ENCODE assay signal across 8 mouse cellular contexts in genomic region chr12:69204052-69204833, GRCm38 (mm10). TPM values are rescaled to one million over a fixed set of nuclear protein-coding genes. Genes with fewer than 3 reads are reported as not detected.
A peak's percentile ranks its signal among the peaks of the same experiment; 100 is the strongest.
DNase-seq lines count a peak whose midpoint lies in the region; ATAC-seq lines count a peak whose summit lies in the region.
"Had no signal": no experiment of that assay in that cellular context is flagged by ENCODE, and none has a peak within 500 bp of the region (broad histone marks: within the 10 kb centered on the region; RNA-seq: fewer than 3 reads in every experiment).

Gene Gm49384 (minus strand): TSS chr12:69204267.

- no peak within 1 kb of the TSS for H3K4me2 ChIP-seq in forebrain, embryonic 11.5 days (ENCODE audit: low read depth, low read length, severe bottlenecking)
- H3K4me2 ChIP-seq in liver, embryonic 16.5 days (ENCODE audit: low read depth, low read length) = no peak within 1 kb of the TSS

- intact Hi-C loops in left cerebral cortex, postnatal 10 days (cut with DNase I) = no loop called here

- H3K36me3 ChIP-seq in forebrain, embryonic 11.5 days (ENCODE audit: control insufficient read depth, insufficient read depth, low read length) = peaks cover 11% of the 10 kb centered on the region
- H3K36me3 ChIP-seq in liver, embryonic 16.5 days (ENCODE audit: control insufficient read depth, insufficient read depth) = peaks cover 30% of the 10 kb centered on the region

- ATAC-seq in CD4-positive, CD25-positive, alpha-beta regulatory T cell, adult 4 months = peak; percentile 32
- ATAC-seq in forebrain, embryonic 11.5 days (replicated peaks; ENCODE audit: low FRiP score) = no peak; the same call in 1 of the 2 replicates
- no peak for ATAC-seq in liver, embryonic 16.5 days (ENCODE audit: low read depth)

- H3K27me3 ChIP-seq in forebrain, embryonic 11.5 days (ENCODE audit: control insufficient read depth, insufficient read depth, low read length) = no peaks in the 10 kb centered on the region
- H3K27me3 ChIP-seq in liver, embryonic 16.5 days (ENCODE audit: control insufficient read depth, insufficient read depth, low read depth, low read length) = no peaks in the 10 kb centered on the region

- DNase-seq in CD4-positive helper T cell, adult 2 months (ENCODE audit: low read depth, low spot score) = peak; percentile 43
- DNase-seq in forebrain, embryonic 11.5 days (ENCODE audit: low spot score) = peak; percentile 43
- DNase-seq in cerebellum, postnatal 36 days = no peak
- DNase-seq in layer of hippocampus, postnatal 25 days (ENCODE audit: extremely low spot score in 1 of 2, low spot score in 1 of 2) = no peak
- no peak for DNase-seq in left cerebral cortex, postnatal 10 days (ENCODE audit: extremely low spot score in 1 of 2, low spot score in 2 of 2)
- DNase-seq: lung, postnatal 14 days had no signal

- H3K4me1 ChIP-seq in forebrain, embryonic 11.5 days (replicated peaks; ENCODE audit: control insufficient read depth, insufficient read depth, low read length) = no peaks in the 10 kb centered on the region
- peaks cover under 1% of the 10 kb centered on the region for H3K4me1 ChIP-seq in liver, embryonic 16.5 days (ENCODE audit: control insufficient read depth, low read depth, low read length)

- no peak within 1 kb of the TSS for H3K4me3 ChIP-seq in forebrain, embryonic 11.5 days (ENCODE audit: low read depth, low read length)
- no peak within 1 kb of the TSS for H3K4me3 ChIP-seq in liver, embryonic 16.5 days (ENCODE audit: low read depth, low read length)

- no peak within 1 kb of the TSS for H3K27ac ChIP-seq in forebrain, embryonic 11.5 days (ENCODE audit: low read depth, low read length)
- no peak within 1 kb of the TSS for H3K27ac ChIP-seq in liver, embryonic 16.5 days (ENCODE audit: low read length)

- H3K9me3 ChIP-seq in forebrain, embryonic 11.5 days (ENCODE audit: control insufficient read depth, low read length) = no peaks in the 10 kb centered on the region
- no peaks in the 10 kb centered on the region for H3K9me3 ChIP-seq in liver, embryonic 16.5 days (replicated peaks; ENCODE audit: control insufficient read depth, low read length)

- no peak within 1 kb of the TSS for H3K9ac ChIP-seq in forebrain, embryonic 11.5 days (ENCODE audit: low read length)
- no peak within 1 kb of the TSS for H3K9ac ChIP-seq in liver, embryonic 16.5 days (ENCODE audit: low read depth, low read length)

- WGBS in forebrain, embryonic 11.5 days = 90% methylated on average over 16 of the region's 16 CpGs
- 83% methylated on average over 16 of the region's 16 CpGs for WGBS in liver, embryonic 16.5 days (ENCODE audit: insufficient replicate concordance)

RNA-seq across cellular contexts. Expression of gene Gm49384, which starts in this region (rescaled TPM):
- 1 to 10 TPM; 8.1 to 8.9 TPM for polyA plus RNA-seq in CD4-positive, CD25-positive, alpha-beta regulatory T cell, adult 4 months (2017; shearing (Covaris generic))
- 43.2 and 46.6 TPM in 2 replicates for polyA plus RNA-seq in forebrain, embryonic 11.5 days (2014; fragmentation: Nextera tagmentation; extraction: Ambion mirVana)
- polyA plus RNA-seq in liver, embryonic 16.5 days (2015; fragmentation: Nextera tagmentation; extraction: Ambion mirVana) = 15.3 and 17.0 TPM in 2 replicates
- total RNA-seq in layer of hippocampus, postnatal 25 days (2021) = 1 to 10 TPM; 3.4 to 3.8 TPM
- total RNA-seq in left cerebral cortex, postnatal 10 days (2021) = 1 to 10 TPM; 3.0 to 4.9 TPM

Comparison
In these comparisons a context has a peak if more than half of its experiments do, and no peak if none do; other contexts are left out.
1. DNase-seq: peak in CD4-positive helper T cell, adult 2 months (single experiment) and forebrain, embryonic 11.5 days (single experiment); none in cerebellum, postnatal 36 days (0 of 2), layer of hippocampus, postnatal 25 days (0 of 2) and left cerebral cortex, postnatal 10 days (0 of 2).